Mouse (Mus musculus): ENCODE measurements around the gene Sufu. TPM values are rescaled to one million over a fixed set of nuclear protein-coding genes. Genes with fewer than 3 reads are reported as not detected.

Gene Sufu
- total RNA-seq, 2 experiments from 2014 or later = 1.2 to 10.8 TPM

DNA sequence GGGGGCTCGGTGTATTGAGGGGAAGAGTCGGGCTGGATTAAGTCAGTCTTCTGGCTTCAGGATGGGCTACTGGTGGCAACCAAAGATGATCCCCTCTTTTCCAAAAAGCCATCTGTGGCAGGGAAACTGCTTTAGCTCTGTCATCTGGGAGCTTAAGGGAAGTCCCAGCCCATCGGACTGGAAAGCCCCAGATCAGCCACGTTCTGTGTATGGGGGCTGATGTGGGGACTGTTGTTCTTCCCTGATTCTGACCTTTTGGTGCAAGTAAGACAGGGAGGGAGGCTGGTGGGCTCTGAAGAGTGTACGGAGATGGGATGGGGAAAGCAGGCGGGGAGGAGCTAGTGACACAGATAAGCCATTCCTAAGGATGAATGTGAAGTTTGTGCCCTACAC, 127.5 kb downstream of the Sufu start:
- no peak for ATAC-seq (replicated peaks; ENCODE audit: low FRiP score, poor library complexity, severe bottlenecking)

DNA sequence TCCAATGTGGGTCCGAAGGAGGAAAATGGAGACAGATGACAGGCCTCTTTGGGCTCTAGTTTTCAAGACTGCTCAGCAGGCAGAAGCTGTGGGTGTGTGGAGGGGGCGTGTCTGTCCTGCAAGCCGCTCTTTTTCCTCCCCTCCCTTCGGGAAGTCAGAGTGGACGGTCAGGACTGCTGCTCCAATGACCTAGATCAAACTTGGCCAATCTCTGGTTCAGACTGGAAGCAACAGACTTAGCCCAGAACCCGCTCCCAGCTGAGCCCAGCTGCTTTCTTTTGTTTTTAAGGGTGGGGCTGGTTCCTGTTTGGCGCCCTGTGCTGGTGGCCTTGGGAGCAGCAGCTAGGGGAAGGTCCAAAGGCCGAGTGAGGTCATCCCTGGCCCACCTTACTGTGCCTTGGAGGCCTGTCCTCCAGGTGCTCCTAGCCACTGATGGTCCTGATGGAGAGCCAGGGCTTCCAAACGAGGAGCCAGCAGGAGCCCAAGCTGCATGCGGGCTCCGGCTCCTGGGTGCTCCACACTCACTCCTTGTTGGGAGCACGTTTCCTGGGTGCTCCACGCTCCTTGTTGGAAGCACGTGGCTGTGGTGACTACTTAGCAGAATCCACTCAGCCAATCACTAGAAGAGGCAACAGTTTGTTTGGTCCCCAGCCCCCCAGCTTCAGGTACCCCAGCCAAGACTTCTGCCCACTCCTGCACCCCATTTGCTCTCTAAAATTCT, 128.1 kb downstream of the Sufu start:
- ATAC-seq (replicated peaks; ENCODE audit: low FRiP score, poor library complexity, severe bottlenecking) = no peak

DNA sequence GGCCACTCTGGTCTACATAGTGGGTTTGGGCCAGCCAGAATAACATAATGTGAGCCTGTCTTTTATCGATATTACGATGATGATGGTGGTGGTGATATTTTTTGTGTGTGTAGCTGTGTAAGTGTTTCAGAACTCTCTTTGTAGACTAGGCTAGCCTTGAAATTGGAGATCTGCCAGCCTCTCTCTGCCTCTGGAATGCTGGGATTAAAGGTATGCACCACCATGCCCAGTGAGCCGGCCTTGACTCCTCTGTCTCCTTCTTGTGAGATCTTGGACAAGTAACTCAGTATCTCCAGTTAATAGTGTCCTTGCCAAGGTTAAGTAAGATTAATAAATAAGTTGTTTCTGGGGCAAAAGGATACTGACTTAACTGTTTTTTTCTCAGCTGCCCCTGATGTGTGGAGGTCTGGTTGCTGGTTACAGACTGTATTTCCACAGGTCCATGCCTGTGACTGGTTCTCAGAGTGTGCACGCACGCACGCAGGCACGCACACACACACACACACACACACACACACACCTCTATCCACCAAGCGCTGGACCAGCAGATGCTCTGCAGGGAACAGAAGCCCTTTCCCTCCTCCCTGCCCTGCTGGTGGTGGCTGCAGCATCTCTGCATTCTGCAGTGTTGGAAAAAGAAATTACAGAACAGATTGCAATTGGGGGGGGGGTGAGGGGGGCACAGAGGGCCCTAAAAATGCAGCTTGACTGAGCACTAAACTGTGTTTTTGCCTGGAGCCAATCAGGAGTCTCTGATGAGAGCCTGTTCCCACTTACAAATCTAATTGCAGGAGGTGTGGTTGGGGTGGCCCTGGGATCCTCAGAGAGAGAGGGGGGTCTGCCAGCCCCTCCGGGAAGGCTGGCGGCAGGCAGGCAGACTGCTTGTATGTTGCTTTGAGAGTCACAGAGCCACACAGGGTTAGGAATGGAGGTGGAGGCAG, 129.3 kb downstream of the Sufu start:
- ATAC-seq (replicated peaks; ENCODE audit: low FRiP score, poor library complexity, severe bottlenecking) = no peak

DNA sequence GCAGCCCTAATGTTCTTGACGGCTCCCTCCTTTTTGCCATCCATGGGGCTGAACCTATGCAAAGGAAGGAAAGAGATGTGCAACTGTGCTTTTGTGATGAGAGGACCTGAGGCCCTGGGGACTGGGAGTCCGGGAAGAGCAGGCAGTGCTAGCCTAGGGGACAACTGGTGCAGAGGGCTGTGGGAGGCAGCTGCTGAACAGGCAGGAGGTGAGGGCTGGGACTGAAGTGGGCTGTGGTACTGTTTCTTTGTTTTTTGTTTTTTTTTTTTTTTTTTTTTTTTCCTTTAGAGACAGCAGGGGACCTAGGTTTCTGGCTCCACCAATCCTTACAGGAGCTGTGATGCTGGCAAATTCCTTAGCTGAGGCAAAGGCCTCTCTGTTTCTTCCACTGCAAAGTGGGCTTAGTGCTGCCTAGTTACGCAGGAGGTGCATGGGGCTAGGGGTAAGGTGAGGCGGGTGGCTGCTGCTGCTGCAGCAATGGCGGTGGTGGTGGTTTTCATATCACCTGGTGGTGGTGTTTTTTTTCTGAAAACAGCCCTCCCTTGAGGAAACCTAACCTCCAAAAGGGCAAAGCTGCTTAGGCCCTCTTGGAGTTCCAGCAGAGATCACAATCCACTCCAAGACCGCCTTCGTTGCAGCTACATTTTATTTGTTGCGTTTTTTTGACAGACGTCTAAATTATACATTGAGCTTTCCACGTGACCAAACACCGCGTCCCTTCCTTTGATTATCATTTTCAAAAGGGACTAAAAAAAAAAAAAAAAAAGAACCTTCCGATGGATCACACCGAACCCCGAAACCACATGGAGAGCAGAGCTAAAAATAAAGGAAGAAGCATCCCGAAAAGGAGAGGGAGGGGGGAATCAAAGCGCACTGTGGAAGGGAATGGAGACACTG, 131.2 kb downstream of the Sufu start:
- no peak for ATAC-seq (replicated peaks; ENCODE audit: low FRiP score, poor library complexity, severe bottlenecking)

DNA sequence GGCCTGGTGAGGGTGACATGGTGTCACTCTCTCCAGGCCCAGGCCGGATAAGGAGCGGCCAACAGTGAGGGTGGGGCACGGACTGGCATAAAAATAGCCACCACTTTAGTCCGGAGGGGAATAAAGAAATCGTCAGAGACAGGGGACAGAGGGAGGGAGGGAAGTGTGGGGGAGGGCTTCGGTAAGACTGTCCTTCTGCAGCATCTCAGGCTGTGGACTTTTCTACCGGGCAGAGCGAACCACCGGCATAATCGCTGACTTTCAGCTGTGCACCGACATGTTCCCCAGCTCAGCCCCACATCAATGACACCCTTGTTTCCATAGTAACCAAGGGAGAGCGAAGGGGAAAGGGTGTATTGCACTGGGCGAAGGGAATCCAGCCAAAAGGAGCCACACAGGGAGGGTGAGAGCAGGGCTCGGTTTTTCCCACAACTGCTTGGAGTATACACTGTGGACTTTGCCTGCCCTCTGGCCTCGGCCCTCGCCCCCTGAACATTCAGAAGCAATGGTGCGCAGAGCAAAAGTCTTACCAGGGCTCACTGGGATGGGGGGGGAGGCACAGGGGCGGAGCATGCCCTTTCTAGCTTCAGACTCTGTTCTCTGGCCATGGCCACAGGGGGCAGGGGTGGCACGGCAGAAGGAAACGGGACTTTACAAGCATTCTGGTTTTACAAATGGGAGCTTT, 132.0 kb downstream of the Sufu start:
- ATAC-seq (replicated peaks; ENCODE audit: low FRiP score, poor library complexity, severe bottlenecking) = peak; percentile 63

DNA sequence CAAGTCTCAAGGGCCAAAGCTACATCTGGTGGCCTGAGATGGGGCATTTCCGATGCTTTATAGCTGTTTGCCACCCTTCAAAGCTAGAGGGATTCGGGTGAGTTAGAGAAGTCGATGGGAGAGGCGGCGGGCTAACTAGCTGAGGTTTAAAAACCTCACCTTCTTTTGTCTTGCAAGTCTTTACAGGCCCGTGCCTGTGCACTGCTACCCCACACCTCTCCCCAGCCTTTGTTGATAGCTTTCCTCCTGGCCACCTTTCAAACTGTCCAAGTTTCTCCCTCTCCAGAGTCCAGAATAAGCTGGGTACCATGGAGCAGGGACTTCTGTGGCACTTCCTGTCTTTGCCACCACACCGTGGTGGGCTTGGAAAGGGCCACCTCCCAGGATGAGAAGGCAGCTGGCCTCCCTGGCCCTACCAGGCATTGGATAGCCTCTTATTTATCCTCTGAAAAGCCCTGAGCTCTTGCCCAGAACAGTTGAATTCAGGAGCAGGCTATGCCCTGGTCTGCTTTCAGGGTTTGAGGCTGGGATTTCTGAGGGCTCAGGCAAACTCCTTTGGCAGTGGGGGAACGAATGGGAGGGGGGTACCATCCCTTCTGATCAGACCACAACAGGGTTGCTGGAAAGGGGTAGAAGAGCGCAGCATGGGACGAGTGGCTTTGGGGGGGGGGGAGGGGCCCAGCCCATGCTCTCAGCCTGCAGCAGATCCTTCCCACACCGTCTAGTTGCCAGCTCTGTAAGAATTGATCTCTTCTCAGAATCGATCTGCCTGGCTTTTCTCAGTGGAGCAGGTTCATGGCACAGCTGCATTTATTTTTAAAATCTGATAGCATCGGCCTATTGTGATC, 133.1 kb downstream of the Sufu start:
- no peak for ATAC-seq (replicated peaks; ENCODE audit: low FRiP score, poor library complexity, severe bottlenecking)

DNA sequence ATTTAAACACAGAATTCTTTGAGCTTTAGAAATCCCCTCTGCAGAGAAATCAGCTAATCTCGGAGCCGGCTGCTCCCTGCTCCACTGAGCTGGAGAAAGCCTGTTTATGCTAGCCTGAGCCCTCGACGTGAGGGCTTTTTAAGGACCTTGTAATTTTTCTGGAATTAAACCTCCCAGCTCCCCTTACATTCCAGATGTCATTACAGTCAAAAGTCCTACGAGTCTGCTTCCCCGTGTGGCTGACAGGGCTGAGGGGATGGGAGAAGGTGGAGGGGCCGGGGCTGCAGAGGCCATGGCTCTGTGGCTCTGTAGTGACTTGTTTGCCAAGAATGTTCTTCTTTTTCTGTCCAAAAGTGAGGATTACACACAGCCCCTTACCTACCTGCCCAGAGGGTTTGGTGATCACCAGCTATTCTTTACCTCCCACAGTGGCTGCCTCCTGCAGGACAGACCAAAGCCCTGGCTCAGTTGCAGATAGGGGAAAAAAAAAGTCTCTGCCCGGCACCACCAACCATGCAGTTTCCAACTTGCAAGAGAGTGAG, 133.8 kb downstream of the Sufu start:
- no peak for ATAC-seq (replicated peaks; ENCODE audit: low FRiP score, poor library complexity, severe bottlenecking)

DNA sequence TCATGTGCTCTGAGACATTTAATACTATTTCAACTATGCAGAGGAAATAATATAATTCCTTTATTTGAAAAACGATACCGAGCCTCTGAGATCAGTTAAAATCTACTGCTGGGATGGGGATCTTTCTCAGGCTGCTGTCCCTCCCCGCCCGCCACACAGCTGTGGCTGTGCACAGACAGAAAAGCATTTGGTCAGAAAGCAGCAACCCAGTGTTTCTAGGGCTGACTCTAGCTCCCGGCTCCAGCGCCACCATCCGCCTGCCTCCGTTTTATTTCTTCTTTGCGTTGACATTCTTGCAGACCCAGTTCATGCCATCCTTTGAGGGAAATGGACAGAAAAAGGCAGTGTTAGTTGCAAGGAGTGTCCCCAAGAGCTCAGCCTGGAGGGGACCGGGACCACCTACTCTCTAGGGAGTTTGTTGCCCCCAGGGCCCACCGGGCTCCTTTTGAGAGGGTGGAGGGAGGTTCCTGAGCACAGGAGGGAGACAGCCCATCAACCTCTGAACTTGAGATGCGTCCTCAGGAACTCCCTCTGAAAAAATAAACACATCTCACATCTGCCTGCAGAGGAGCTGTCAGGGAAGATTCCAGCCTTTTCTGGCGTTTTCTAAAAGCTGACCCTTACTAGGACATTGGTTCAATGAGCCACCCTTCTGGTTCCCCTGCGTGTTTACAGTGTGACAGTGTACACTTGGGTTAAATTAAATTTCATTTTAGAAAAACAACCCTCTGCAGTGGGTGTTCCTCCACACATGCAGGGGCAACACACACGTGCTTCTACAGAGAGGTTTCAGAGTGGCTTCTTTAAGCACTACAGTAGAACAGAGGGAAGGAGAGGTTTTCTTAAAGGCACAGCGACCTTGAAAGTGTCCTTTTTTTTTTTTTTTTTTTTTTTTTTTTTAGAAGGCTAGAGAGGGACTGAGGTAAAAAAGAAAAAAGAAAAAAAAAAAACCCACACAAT, 134.7 kb downstream of the Sufu start:
- no peak for ATAC-seq (replicated peaks; ENCODE audit: low FRiP score, poor library complexity, severe bottlenecking)

DNA sequence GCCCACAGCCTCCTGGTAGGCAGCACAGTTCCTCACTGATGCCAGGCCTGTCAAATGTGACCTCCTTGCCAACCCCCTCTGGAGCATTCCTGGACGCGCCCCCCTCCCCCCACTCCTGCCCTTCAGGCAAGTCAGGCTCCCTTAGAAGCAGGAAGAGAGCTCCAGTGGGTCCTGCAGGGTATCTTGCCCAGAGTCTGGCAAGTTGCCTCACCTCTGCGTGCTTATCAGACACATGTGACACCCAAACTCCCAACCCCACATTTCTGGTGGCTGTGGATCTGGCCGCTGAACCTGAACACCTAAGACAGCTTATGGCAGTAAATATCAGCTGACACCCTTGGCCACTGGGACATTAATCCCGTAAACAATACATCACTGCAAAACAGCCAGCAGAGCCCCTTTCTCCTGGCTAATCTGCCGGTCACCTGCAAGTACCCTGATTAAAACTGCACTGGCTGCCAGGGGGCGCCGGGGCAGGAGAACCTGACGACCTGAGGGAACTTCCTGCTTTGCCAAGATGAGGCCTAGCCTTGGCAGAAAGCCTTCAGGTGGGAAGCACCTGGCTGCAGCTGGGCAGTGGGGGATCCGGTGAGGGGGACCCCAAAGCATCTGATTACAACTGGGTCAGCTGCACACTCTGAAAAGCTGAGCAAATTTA, 135.5 kb downstream of the Sufu start:
- peak; percentile 73 for ATAC-seq (replicated peaks; ENCODE audit: low FRiP score, poor library complexity, severe bottlenecking)

DNA sequence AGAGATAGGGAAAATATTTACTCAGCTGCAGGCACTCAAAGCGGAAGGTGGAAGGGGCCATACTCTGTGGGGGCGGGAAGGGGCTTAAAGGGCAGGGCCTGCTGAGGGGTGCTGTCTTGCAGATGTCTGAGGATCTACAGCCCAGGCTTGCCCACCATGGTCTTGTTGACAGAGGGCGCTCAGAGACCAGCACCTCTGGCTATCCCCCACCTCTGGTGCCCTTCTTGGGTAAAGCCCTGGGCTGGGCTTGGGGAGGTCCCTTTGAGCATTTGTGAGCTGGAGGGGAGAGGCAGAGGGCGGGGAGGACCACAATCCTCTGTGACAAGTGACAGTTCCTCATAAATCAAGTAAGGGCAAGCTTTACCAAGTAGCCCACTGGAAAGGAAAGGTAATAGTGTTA, 136.4 kb downstream of the Sufu start:
- ATAC-seq (replicated peaks; ENCODE audit: low FRiP score, poor library complexity, severe bottlenecking) = no peak

DNA sequence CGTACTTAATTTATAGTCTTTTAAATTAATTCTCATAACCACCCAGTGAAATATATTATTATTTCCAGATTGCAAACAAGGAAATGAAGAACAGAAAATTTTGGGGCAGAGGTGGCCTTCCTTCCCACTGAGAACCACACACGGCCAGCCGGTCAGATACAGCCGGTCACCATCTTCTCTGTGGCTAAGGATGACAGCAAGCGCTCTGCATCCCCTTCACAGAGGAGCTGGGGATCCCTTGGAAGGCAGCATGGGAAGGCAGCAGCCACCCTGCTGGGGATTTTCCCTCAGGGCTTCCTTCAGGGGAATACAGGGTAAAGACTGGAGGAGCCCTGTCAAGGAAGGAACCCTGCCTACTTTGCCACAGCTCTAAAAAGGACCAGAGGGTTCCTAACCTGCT, 136.8 kb downstream of the Sufu start:
- no peak for ATAC-seq (replicated peaks; ENCODE audit: low FRiP score, poor library complexity, severe bottlenecking)

DNA sequence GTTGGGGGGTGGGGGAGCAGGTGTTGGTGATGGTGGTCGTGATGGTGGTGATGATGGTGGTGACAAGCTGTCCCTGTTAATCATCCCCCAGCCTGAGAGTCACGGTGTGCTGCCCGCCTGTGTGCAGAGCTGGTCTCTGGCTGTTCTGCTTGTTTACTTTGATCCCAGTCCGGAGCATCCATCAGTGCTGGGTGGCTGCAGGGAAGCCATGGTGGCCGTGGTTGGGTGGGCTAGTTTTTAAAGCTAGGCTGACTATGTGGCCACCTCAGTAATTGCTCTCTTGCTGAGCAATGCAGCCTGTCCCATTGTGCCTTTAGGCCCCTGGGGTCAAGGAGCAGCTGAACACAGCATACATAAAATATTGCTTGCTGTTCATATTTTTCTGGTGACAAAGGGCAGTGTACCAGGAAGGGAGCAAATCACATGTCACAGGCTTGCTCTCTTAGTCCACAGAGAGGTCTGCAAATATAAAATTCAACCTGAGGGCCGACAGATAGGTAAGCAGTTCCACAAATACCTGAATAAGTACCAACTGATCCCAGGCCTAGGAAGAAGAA, 137.9 kb downstream of the Sufu start:
- ATAC-seq (replicated peaks; ENCODE audit: low FRiP score, poor library complexity, severe bottlenecking) = no peak

DNA sequence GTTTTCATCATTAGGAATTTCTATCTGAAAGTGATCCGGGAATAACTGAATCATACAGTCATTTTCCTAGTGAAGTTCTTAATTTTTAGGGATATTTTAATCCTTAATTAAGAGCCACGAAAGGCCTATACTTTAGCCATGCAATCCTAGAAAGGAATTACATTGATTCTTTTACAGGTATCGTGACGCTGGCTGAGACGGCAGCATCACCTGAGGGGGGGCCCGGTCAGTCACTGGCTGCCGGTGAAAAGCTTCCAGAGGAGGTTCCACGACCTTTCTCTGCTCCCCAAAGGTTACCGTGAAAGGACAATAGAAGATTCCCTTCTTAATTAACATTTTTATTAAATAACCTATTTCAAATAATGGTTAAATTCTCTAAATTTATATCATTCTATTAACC, 140.7 kb downstream of the Sufu start:
- ATAC-seq (replicated peaks; ENCODE audit: low FRiP score, poor library complexity, severe bottlenecking) = no peak

DNA sequence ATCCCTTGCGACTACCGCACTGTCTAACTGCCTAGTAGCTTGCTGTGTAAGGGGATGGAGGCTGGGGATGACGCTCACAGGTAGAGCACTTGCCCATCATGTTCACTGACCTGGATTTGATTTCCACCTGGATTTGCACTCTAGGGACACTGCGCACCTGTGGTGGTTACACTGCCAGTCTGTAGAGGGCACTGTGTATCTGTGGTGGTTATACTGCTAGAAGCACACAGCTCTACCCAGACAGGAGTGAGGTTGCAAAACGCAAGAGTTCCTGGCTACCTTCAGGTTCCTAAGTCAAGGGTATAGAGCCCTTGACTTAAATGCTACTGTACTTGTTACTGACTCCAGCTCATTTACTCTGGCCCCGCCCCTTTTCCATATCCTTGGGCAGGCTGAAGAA, 141.5 kb downstream of the Sufu start:
- peak; percentile 75 for ATAC-seq (replicated peaks; ENCODE audit: low FRiP score, poor library complexity, severe bottlenecking)

Measured in erythroblast, adult 5-6 weeks (primary cell).